Mouse (Mus musculus): ENCODE measurements around the gene Rtn1. TPM values are rescaled to one million over a fixed set of nuclear protein-coding genes. Genes with fewer than 3 reads are reported as not detected.

The Rtn1 gene
- polyA plus RNA-seq, 2 experiments = 2.4 to 5.9 TPM

GRCm38 (mm10) chr12:72357667-72358420 is 51.0 kb downstream of the Rtn1 start:
- Histone ChIP-seq H3K4me1 (ENCODE audit: control insufficient read depth, insufficient read depth, low read length) (peaks cover 3% of the 10 kb centered on the region; the same call in 1 of the 2 replicates), H3K4me3 (replicated peaks; ENCODE audit: low read length) (no peak overlapping the region), H3K36me3 (ENCODE audit: control insufficient read depth, insufficient read depth, low read length) (no peaks in the 10 kb centered on the region), H3K27ac (replicated peaks; ENCODE audit: low read depth, low read length) (no peak overlapping the region), H3K9ac (ENCODE audit: low read depth, low read length, severe bottlenecking) (no peak overlapping the region; the same call in 1 of the 2 replicates), H3K27me3 (ENCODE audit: control insufficient read depth, insufficient read depth, low read length) (no peaks in the 10 kb centered on the region), H3K9me3 (ENCODE audit: control insufficient read depth, low read length) (no peaks in the 10 kb centered on the region), H3K4me2 (replicated peaks; ENCODE audit: low read depth, low read length, severe bottlenecking) (no peak overlapping the region)
- TF ChIP-seq POLR2A (IDR thresholded peaks at IDR 0.05; ENCODE audit: borderline replicate concordance, extremely low read depth, insufficient read depth, insufficient read length) = no peak
- DNase-seq (ENCODE audit: low spot score) (no peak), ATAC-seq (ENCODE audit: low FRiP score, low read depth) (no peak)
- 56% methylated on average over 11 of the region's 11 CpGs for WGBS

- no peaks in the 10 kb centered on the region for H3K4me1 ChIP-seq (ENCODE audit: control insufficient read depth, insufficient read depth, low read length)
- 84% methylated on average over 1 of the region's 1 CpGs for WGBS
- no peak overlapping the region for H3K4me2 ChIP-seq (replicated peaks; ENCODE audit: low read depth, low read length, severe bottlenecking)
- no peaks in the 10 kb centered on the region for H3K36me3 ChIP-seq (ENCODE audit: control insufficient read depth, insufficient read depth, low read length)
- no peaks in the 10 kb centered on the region for H3K27me3 ChIP-seq (ENCODE audit: control insufficient read depth, insufficient read depth, low read length)
- no peak for TF ChIP-seq POLR2A (IDR thresholded peaks at IDR 0.05; ENCODE audit: borderline replicate concordance, extremely low read depth, insufficient read depth, insufficient read length)
- no peaks in the 10 kb centered on the region for H3K9me3 ChIP-seq (ENCODE audit: control insufficient read depth, low read length)
- H3K27ac ChIP-seq (replicated peaks; ENCODE audit: low read depth, low read length) = no peak overlapping the region
- ATAC-seq (ENCODE audit: low FRiP score, low read depth) (no peak), DNase-seq (ENCODE audit: low spot score) (no peak)
- H3K9ac ChIP-seq (ENCODE audit: low read depth, low read length, severe bottlenecking) = no peak overlapping the region
- H3K4me3 ChIP-seq (replicated peaks; ENCODE audit: low read length) = no peak overlapping the region
Observed at GRCm38 (mm10) chr12:72354241-72354640, 54.6 kb downstream of the Rtn1 start.

- Histone ChIP-seq H3K4me1 (ENCODE audit: control insufficient read depth, insufficient read depth, low read length) (no peaks in the 10 kb centered on the region), H3K9me3 (ENCODE audit: control insufficient read depth, low read length) (no peaks in the 10 kb centered on the region), H3K36me3 (ENCODE audit: control insufficient read depth, insufficient read depth, low read length) (no peaks in the 10 kb centered on the region), H3K27me3 (ENCODE audit: control insufficient read depth, insufficient read depth, low read length) (no peaks in the 10 kb centered on the region), H3K4me2 (replicated peaks; ENCODE audit: low read depth, low read length, severe bottlenecking) (no peak overlapping the region), H3K27ac (replicated peaks; ENCODE audit: low read depth, low read length) (no peak overlapping the region), H3K9ac (ENCODE audit: low read depth, low read length, severe bottlenecking) (no peak overlapping the region), H3K4me3 (replicated peaks; ENCODE audit: low read length) (no peak overlapping the region)
- DNase-seq (ENCODE audit: low spot score) (no peak), ATAC-seq (ENCODE audit: low FRiP score, low read depth) (no peak)
- WGBS = 77% methylated on average over 1 of the region's 1 CpGs
- TF ChIP-seq POLR2A (IDR thresholded peaks at IDR 0.05; ENCODE audit: borderline replicate concordance, extremely low read depth, insufficient read depth, insufficient read length) = no peak
Observed at GRCm38 (mm10) chr12:72353506-72353905, 55.3 kb downstream of the Rtn1 start.

GRCm38 (mm10) chr12:72348508-72348907 is 60.3 kb downstream of the Rtn1 start:
- DNase-seq (ENCODE audit: low spot score) (no peak), ATAC-seq (ENCODE audit: low FRiP score, low read depth) (no peak)
- 73% methylated on average over 8 of the region's 8 CpGs for WGBS
- Histone ChIP-seq H3K27me3 (ENCODE audit: control insufficient read depth, insufficient read depth, low read length) (no peaks in the 10 kb centered on the region), H3K4me1 (ENCODE audit: control insufficient read depth, insufficient read depth, low read length) (no peaks in the 10 kb centered on the region; the same call in 1 of the 2 replicates), H3K4me3 (replicated peaks; ENCODE audit: low read length) (no peak overlapping the region), H3K9me3 (ENCODE audit: control insufficient read depth, low read length) (no peaks in the 10 kb centered on the region), H3K27ac (replicated peaks; ENCODE audit: low read depth, low read length) (no peak overlapping the region), H3K4me2 (replicated peaks; ENCODE audit: low read depth, low read length, severe bottlenecking) (no peak overlapping the region), H3K36me3 (ENCODE audit: control insufficient read depth, insufficient read depth, low read length) (no peaks in the 10 kb centered on the region), H3K9ac (ENCODE audit: low read depth, low read length, severe bottlenecking) (no peak overlapping the region)
- no peak for TF ChIP-seq POLR2A (IDR thresholded peaks at IDR 0.05; ENCODE audit: borderline replicate concordance, extremely low read depth, insufficient read depth, insufficient read length)

- Histone ChIP-seq H3K36me3 (ENCODE audit: control insufficient read depth, insufficient read depth, low read length) (no peaks in the 10 kb centered on the region), H3K27me3 (ENCODE audit: control insufficient read depth, insufficient read depth, low read length) (no peaks in the 10 kb centered on the region), H3K9me3 (ENCODE audit: control insufficient read depth, low read length) (no peaks in the 10 kb centered on the region), H3K9ac (ENCODE audit: low read depth, low read length, severe bottlenecking) (no peak overlapping the region), H3K4me1 (ENCODE audit: control insufficient read depth, insufficient read depth, low read length) (no peaks in the 10 kb centered on the region; the same call in 1 of the 2 replicates), H3K27ac (replicated peaks; ENCODE audit: low read depth, low read length) (no peak overlapping the region), H3K4me2 (replicated peaks; ENCODE audit: low read depth, low read length, severe bottlenecking) (no peak overlapping the region), H3K4me3 (replicated peaks; ENCODE audit: low read length) (no peak overlapping the region)
- WGBS = 7% methylated on average over 1 of the region's 1 CpGs
- ATAC-seq (ENCODE audit: low FRiP score, low read depth) (peak; percentile 53; the same call in 1 of the 2 replicates), DNase-seq (ENCODE audit: low spot score) (peak; percentile 41)
- no peak for TF ChIP-seq POLR2A (IDR thresholded peaks at IDR 0.05; ENCODE audit: borderline replicate concordance, extremely low read depth, insufficient read depth, insufficient read length)
Observed at GRCm38 (mm10) chr12:72347184-72347583, 61.7 kb downstream of the Rtn1 start.
